Mouse (Mus musculus) ovary, postnatal 10 days (tissue): ENCODE results near the gene Pisd.

Experiments used
- DNase-seq: peaks from one replicate; pipeline ENCODE4 v3.0.0; 2022; ENCODE audit warnings: low spot score

The Pisd gene

DNA sequence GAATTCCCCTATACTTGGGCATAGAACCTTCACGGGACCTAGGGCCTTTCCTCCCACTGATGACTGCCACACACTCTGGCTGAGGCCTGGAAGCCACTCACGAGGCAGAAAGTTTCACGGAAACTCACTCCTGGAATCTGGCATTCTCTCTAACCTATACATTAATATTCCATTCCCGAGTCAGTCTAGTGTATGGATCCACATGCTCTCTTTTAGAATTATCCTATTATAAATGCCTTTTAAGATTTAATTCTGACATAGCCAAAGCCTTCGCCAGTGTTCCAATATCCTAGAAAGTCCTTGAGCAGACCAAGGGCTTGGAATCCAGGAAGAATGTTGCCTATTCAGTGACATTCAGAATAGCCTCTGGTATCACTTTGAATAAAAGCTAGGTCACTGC is 74.0 kb downstream of the Pisd start:
- DNase-seq: no peak

DNA sequence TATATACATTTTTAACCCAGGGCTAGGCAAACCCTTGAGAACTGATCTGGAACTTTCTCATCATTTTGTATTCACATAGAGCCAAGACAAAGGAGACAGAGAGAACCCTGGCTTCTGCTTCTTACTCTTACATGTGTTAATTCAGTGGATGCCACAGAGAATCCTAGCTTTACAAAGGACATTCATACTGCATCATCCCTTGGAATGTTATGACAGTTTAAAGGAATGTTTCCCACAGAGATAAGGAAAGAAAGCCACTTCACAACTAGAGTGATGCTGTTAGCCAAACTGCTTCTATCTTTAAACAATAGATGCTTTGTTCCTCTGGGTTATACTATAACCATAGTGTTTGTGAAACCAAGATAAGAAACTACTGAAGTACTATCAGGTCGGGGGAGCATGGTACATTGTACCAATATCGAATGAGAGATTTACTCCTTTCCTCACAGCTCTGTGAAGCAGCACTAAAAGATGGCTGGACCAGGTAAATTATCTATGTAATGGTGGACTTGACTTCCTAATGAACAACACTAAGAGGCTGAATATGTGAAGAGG is 79.1 kb downstream of the Pisd start:
- DNase-seq: no peak

- no peak for DNase-seq
Measured at GRCm38 (mm10) chr5:32697208-32697867, 88.1 kb downstream of the Pisd start.

GRCm38 (mm10) chr5:32693411-32693810 is 92.0 kb downstream of the Pisd start:
- no peak for DNase-seq
